20 mouse cellular contexts compared by ENCODE assay signal in genomic region chr14:62724560-62724959, GRCm38 (mm10). TPM values are rescaled to one million over a fixed set of nuclear protein-coding genes. Genes with fewer than 3 reads are reported as not detected.
A peak's percentile ranks its signal among the peaks of the same experiment; 100 is the strongest.
DNase-seq lines count a peak whose midpoint lies in the region; ATAC-seq and TF ChIP-seq lines count a peak whose summit lies in the region.
"Had no signal": no experiment of that assay in that cellular context is flagged by ENCODE, and none has a peak within 500 bp of the region (broad histone marks: within the 10 kb centered on the region; RNA-seq: fewer than 3 reads in every experiment).

No protein-coding gene starts in this region.

- no peak for TF ChIP-seq POLR2A in CH12.LX (IDR thresholded peaks at IDR 0.05; ENCODE audit: low read depth, low read length)
- TF ChIP-seq POLR2A in bone marrow macrophage, adult 2 months (IDR thresholded peaks at IDR 0.05; ENCODE audit: borderline replicate concordance, low read depth, low read length) = no peak

- no peak for TF ChIP-seq RAD21 in CH12.LX (IDR thresholded peaks at IDR 0.05; ENCODE audit: low read depth, low read length)

- dilution Hi-C loops in CH12.LX (cut with MboI; ENCODE audit: extremely low pct_ligation_motif_present, extremely low pct_unique_long_range_greater_than_20kb, low sequenced_read_pairs) = no loop called here

- H3K4me2 ChIP-seq in CH12.LX (ENCODE audit: insufficient read depth, low read depth, poor library complexity, severe bottlenecking) = no peak overlapping the region
- no peak overlapping the region for H3K4me2 ChIP-seq in neural tube, embryonic 15.5 days
- H3K4me2 ChIP-seq: embryonic facial prominence, embryonic 15.5 days; heart, embryonic 13.5 days; hindbrain, embryonic 15.5 days had no signal

- peaks cover 11% of the 10 kb centered on the region; the same call in 1 of the 2 replicates for H3K79me2 ChIP-seq in CH12.LX (replicated peaks; ENCODE audit: control insufficient read depth, extremely low read depth, insufficient read depth, poor library complexity, severe bottlenecking)

- peaks cover 0 to 43% of the 10 kb centered on the region in 2 experiments; a peak in 2 of 4 replicates for H3K4me1 ChIP-seq in CH12.LX (ENCODE audit: control insufficient read depth in 1 of 2, insufficient read depth in 2 of 2)
- peaks cover 6% of the 10 kb centered on the region for H3K4me1 ChIP-seq in bone marrow macrophage, adult 2 months (ENCODE audit: control insufficient read depth, insufficient read depth, low read length)
- no peaks in the 10 kb centered on the region for H3K4me1 ChIP-seq in neural tube, embryonic 15.5 days
- H3K4me1 ChIP-seq: embryonic facial prominence, embryonic 15.5 days; hindbrain, embryonic 15.5 days had no signal

- no peak overlapping the region for H3K27ac ChIP-seq in CH12.LX (ENCODE audit: insufficient read depth, low read depth)
- peak overlapping the region; percentile 37; the same call in 1 of the 2 replicates for H3K27ac ChIP-seq in bone marrow macrophage, adult 2 months (ENCODE audit: insufficient read depth, low read depth, low read length)
- H3K27ac ChIP-seq in neural tube, embryonic 15.5 days (replicated peaks) = no peak overlapping the region
- H3K27ac ChIP-seq: embryonic facial prominence, embryonic 15.5 days; heart, embryonic 13.5 days; hindbrain, embryonic 15.5 days had no signal

- no peak for TF ChIP-seq CTCF in CH12.LX (conservative IDR thresholded peaks at IDR 0.05 in 1 of 2, IDR thresholded peaks at IDR 0.05 in 1 of 2; ENCODE audit: low read depth in 2 of 2, low read length in 2 of 2)
- TF ChIP-seq CTCF in bone marrow macrophage, adult 2 months (IDR thresholded peaks at IDR 0.05; ENCODE audit: low read depth, low read length) = no peak

- TF ChIP-seq EP300 in CH12.LX (IDR thresholded peaks at IDR 0.05; ENCODE audit: low read length) = peak; percentile 67

- DNase-seq in CH12.LX (ENCODE audit: extremely low read depth) (peak; percentile 22), MN1 (ENCODE audit: low spot score) (no peak)
- DNase-seq in natural killer cell, adult 2 months (ENCODE audit: low spot score in 2 of 2) = no peak
- DNase-seq: adrenal gland, adult 8-10 months; adrenal gland, postnatal 36 days; cerebellum, adult 11-12 months; cerebellum, adult 9-10 months; cerebellum, postnatal 25 days; gastrocnemius, postnatal 10 days; heart, postnatal 36 days had no signal

- H3K36me3 ChIP-seq in CH12.LX (replicated peaks in 1 of 2; ENCODE audit: control insufficient read depth in 1 of 2, insufficient read depth in 1 of 2, low read length in 1 of 2) = peaks cover 4 to 40% of the 10 kb centered on the region in 2 experiments
- no peaks in the 10 kb centered on the region for H3K36me3 ChIP-seq in neural tube, embryonic 15.5 days
- H3K36me3 ChIP-seq: embryonic facial prominence, embryonic 15.5 days; hindbrain, embryonic 15.5 days had no signal

- H3K4me3 ChIP-seq in CH12.LX (replicated peaks in 1 of 3; ENCODE audit: low read depth in 2 of 3, low read length in 2 of 3, poor library complexity in 1 of 3) = no peak overlapping the region
- H3K4me3 ChIP-seq in bone marrow macrophage, adult 2 months (ENCODE audit: insufficient read depth, low read length) = no peak overlapping the region
- H3K4me3 ChIP-seq in neural tube, embryonic 15.5 days (replicated peaks) = no peak overlapping the region
- H3K4me3 ChIP-seq: embryonic facial prominence, embryonic 15.5 days; erythroblast, embryonic 14.5 days; heart, embryonic 13.5 days; hindbrain, embryonic 15.5 days had no signal

- in situ Hi-C loops in CH12.LX (cut with MboI; ENCODE audit: low pct_ligation_motif_present, low pct_unique_long_range_greater_than_20kb, low sequenced_read_pairs) = no loop called here

- H3K9me3 ChIP-seq in CH12.LX (replicated peaks; ENCODE audit: low read length) = no peaks in the 10 kb centered on the region
- H3K9me3 ChIP-seq in neural tube, embryonic 15.5 days (replicated peaks) = no peaks in the 10 kb centered on the region
- H3K9me3 ChIP-seq: embryonic facial prominence, embryonic 15.5 days; heart, embryonic 13.5 days; hindbrain, embryonic 15.5 days had no signal

- peak; percentile 79 for ATAC-seq in granulocyte monocyte progenitor cell, adult 5-6 weeks (replicated peaks; ENCODE audit: poor library complexity, severe bottlenecking)
- peak; percentile 33; the same call in 1 of the 2 replicates for ATAC-seq in neutrophil, adult 5-6 weeks (ENCODE audit: extremely low read depth, insufficient number of reproducible peaks, low FRiP score, poor library complexity, severe bottlenecking)
- ATAC-seq in neural tube, embryonic 15.5 days (ENCODE audit: low FRiP score) = no peak
- ATAC-seq: forebrain, embryonic 16.5 days; intestine, embryonic 16.5 days had no signal

- no peak overlapping the region for H3K9ac ChIP-seq in CH12.LX (ENCODE audit: insufficient read depth, low read depth)
- H3K9ac ChIP-seq in neural tube, embryonic 15.5 days (replicated peaks) = no peak overlapping the region
- H3K9ac ChIP-seq: embryonic facial prominence, embryonic 15.5 days; heart, embryonic 13.5 days; hindbrain, embryonic 15.5 days had no signal

- H3K27me3 ChIP-seq in CH12.LX (replicated peaks) = no peaks in the 10 kb centered on the region
- no peaks in the 10 kb centered on the region for H3K27me3 ChIP-seq in neural tube, embryonic 15.5 days (replicated peaks)
- H3K27me3 ChIP-seq: embryonic facial prominence, embryonic 15.5 days; heart, embryonic 13.5 days; hindbrain, embryonic 15.5 days had no signal

TF ChIP-seq in CH12.LX, 34 proteins besides CTCF, POLR2A, EP300 and RAD21:
- TF ChIP-seq UBTF (IDR thresholded peaks at IDR 0.05; ENCODE audit: low read depth, low read length) = no peak
- TF ChIP-seq IRF4 (IDR thresholded peaks at IDR 0.05; ENCODE audit: low read depth, low read length) = peak; percentile 85
- no peak for TF ChIP-seq USF1 (IDR thresholded peaks at IDR 0.05; ENCODE audit: low read depth, low read length)
- TF ChIP-seq MAZ (IDR thresholded peaks at IDR 0.05; ENCODE audit: low read depth, low read length) = no peak
TF ChIP-seq in CH12.LX: peak in this region for 1.

RNA-seq across cellular contexts. Expression of gene Ints6, which starts 36.4 kb away (rescaled TPM):
- 21.5 and 31.3 TPM in 2 replicates for total RNA-seq in CH12.LX (2012; rRNA removed)
- 53.4 and 55.7 TPM in 2 replicates for total RNA-seq in CH12.LX (2014; rRNA removed)
- polyA plus RNA-seq in CH12.LX (2012; ENCODE audit: insufficient read length, low read depth) = 41.1 and 44.0 TPM in 2 replicates
- polyA plus RNA-seq in bone marrow macrophage, adult 2 months (2012; ENCODE audit: insufficient read depth, insufficient read length, missing spikeins) = 20.1 and 26.7 TPM in 2 replicates
- 32.1 and 38.8 TPM in 2 replicates for total RNA-seq in granulocyte monocyte progenitor cell, adult 5-6 weeks (2014; fragmentation: Nextera tagmentation)
- total RNA-seq in granulocyte monocyte progenitor cell, adult 5-6 weeks (2017) = 62.6 and 110 TPM in 2 replicates
- 110 and 153 TPM in 2 replicates for total RNA-seq in neutrophil, adult 5-6 weeks (2017)
- polyA plus RNA-seq in neural tube, embryonic 15.5 days (2015; fragmentation: Nextera tagmentation; extraction: Ambion mirVana) = 13.9 and 17.3 TPM in 2 replicates
